Mouse (Mus musculus) bone marrow macrophage, adult 2 months (primary cell): ENCODE results near the gene Retsat.

ENCODE experiments used
- CTCF ChIP-seq: IDR thresholded peaks from 2 replicates; pipeline ENCODE4 v1.5.1; 2012; ENCODE audit warnings: low read depth, mild to moderate bottlenecking, low read length, moderate library complexity
- POLR2A ChIP-seq: IDR thresholded peaks from 2 replicates; pipeline ENCODE4 v1.6.1; 2012; ENCODE audit warnings: mild to moderate bottlenecking, low read depth, low read length, borderline replicate concordance

DNA sequence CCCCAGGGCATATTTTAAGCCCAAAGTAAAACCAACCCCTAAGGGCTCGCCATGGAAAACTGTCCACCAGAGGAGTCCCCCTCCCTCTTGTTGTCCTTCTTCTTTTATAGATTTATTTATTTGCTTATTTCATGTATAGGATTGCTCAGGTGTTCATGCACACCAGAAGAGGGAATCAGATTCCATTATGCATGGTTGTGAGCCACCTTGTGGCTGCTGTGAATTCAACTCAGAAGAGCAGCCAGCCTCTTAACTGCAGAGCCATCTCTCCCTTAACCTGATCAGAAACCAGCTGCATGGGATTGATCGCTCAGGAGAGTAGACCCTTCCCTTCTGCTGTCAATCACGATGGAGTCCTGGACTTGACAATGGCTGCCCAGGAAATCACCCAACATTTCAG, 38.7 kb downstream of the Retsat start:
- TF ChIP-seq CTCF (no peak), POLR2A (no peak)
